Mouse (Mus musculus) CH12.LX (cell line): ENCODE results near the gene Pabpn1l. TPM values are rescaled to one million over a fixed set of nuclear protein-coding genes. Genes with fewer than 3 reads are reported as not detected.

Source experiments
- DNase-seq: peaks from one replicate; pipeline ENCODE4 v3.0.0-alpha.2; 2013; ENCODE audit errors: extremely low read depth
- H3K27ac ChIP-seq: 2 replicates; pipeline ENCODE4 v1.5.1; 2012; ENCODE audit warnings: low read depth, mild to moderate bottlenecking, control low read depth, moderate library complexity; ENCODE audit not compliant: insufficient read depth
- H3K27me3 ChIP-seq: replicated peaks from 2 replicates; pipeline ENCODE3; 2012; ENCODE audit warnings: inconsistent platforms
- H3K36me3 ChIP-seq, 2 experiments: replicated peaks in 1 of 2; 2 replicates each; pipeline versions ENCODE3 to v1.6.1; 2012; ENCODE audit warnings: inconsistent platforms in 1 of 2, low read length in 1 of 2, mild to moderate bottlenecking in 1 of 2, mixed read lengths in 1 of 2, moderate library complexity in 1 of 2; ENCODE audit not compliant: control insufficient read depth in 1 of 2, insufficient read depth in 1 of 2
- H3K4me1 ChIP-seq, 2 experiments: 2 replicates each; pipeline ENCODE4 v1.6.1; 2012; ENCODE audit warnings: inconsistent platforms in 1 of 2, moderate library complexity in 1 of 2; ENCODE audit not compliant: insufficient read depth in 2 of 2, control insufficient read depth in 1 of 2
- H3K4me2 ChIP-seq: 2 replicates; pipeline ENCODE4 v1.6.1; 2012; ENCODE audit warnings: low read depth, mild to moderate bottlenecking, control low read depth; ENCODE audit not compliant: poor library complexity, insufficient read depth, severe bottlenecking
- H3K4me3 ChIP-seq, 3 experiments: fragments of 150-350 bp in 1 of 3; sonication (generic) in 1 of 3; replicated peaks in 1 of 3; 2 replicates each; pipeline versions ENCODE3 to v1.5.1; 2011 to 2012; ENCODE audit warnings: low read depth in 2 of 3, low read length in 2 of 3, mild to moderate bottlenecking in 2 of 3, moderate library complexity in 2 of 3, control low read depth in 1 of 3, improper control_type of control experiment in 1 of 3, inconsistent platforms in 1 of 3, mixed read lengths in 1 of 3; ENCODE audit not compliant: poor library complexity in 1 of 3
- H3K79me2 ChIP-seq: replicated peaks from 2 replicates; pipeline ENCODE4 v1.6.1; 2012; ENCODE audit warnings: mild to moderate bottlenecking, moderate library complexity; ENCODE audit not compliant: control insufficient read depth, poor library complexity, insufficient read depth, severe bottlenecking; ENCODE audit errors: extremely low read depth
- H3K9ac ChIP-seq: 2 replicates; pipeline ENCODE4 v1.6.1; 2012; ENCODE audit warnings: low read depth, mild to moderate bottlenecking, control low read depth, moderate library complexity; ENCODE audit not compliant: insufficient read depth
- H3K9me3 ChIP-seq: replicated peaks from 2 replicates; pipeline ENCODE3; 2012; ENCODE audit warnings: low read length, inconsistent platforms, mixed read lengths
- ETS1 ChIP-seq: conservative IDR thresholded peaks from 2 replicates; pipeline ENCODE4 v1.6.1; 2012; ENCODE audit warnings: low read depth, mild to moderate bottlenecking, inconsistent platforms, low read length, improper control_type of control experiment, moderate library complexity
- GABPA ChIP-seq: IDR thresholded peaks from 2 replicates; pipeline ENCODE4 v1.6.1; 2012; ENCODE audit warnings: low read depth, low read length, improper control_type of control experiment, inconsistent platforms; ENCODE audit not compliant: insufficient replicate concordance
- IRF4 ChIP-seq: IDR thresholded peaks from 2 replicates; pipeline ENCODE4 v1.6.1; 2014; ENCODE audit warnings: low read depth, mild to moderate bottlenecking, inconsistent platforms, low read length, improper control_type of control experiment
- JUN ChIP-seq: IDR thresholded peaks from 2 replicates; pipeline ENCODE4 v1.6.1; 2011; ENCODE audit warnings: low read depth, mild to moderate bottlenecking, low read length, improper control_type of control experiment, moderate library complexity; ENCODE audit not compliant: insufficient read depth
- KAT2A ChIP-seq: IDR thresholded peaks from 2 replicates; pipeline ENCODE4 v1.6.1; 2012; ENCODE audit warnings: low read length, improper control_type of control experiment, inconsistent platforms; ENCODE audit not compliant: insufficient replicate concordance
- MAX ChIP-seq: IDR thresholded peaks from 2 replicates; pipeline ENCODE4 v1.6.1; 2011; ENCODE audit warnings: low read length, improper control_type of control experiment
- MEF2A ChIP-seq: IDR thresholded peaks from 2 replicates; pipeline ENCODE4 v1.6.1; 2014; ENCODE audit warnings: low read depth, mild to moderate bottlenecking, inconsistent platforms, low read length, improper control_type of control experiment, borderline replicate concordance
- NELFE ChIP-seq: IDR thresholded peaks from 2 replicates; pipeline ENCODE4 v1.6.1; 2011; ENCODE audit warnings: low read depth, low read length, improper control_type of control experiment
- NRF1 ChIP-seq: IDR thresholded peaks from 2 replicates; pipeline ENCODE4 v1.6.1; 2014; ENCODE audit warnings: low read depth, mild to moderate bottlenecking, inconsistent platforms, low read length, improper control_type of control experiment, moderate library complexity
- POLR2A ChIP-seq: IDR thresholded peaks from 2 replicates; pipeline ENCODE4 v1.6.1; 2011; ENCODE audit warnings: low read depth, mild to moderate bottlenecking, improper control_type of control experiment, low read length
- RAD21 ChIP-seq: IDR thresholded peaks from 2 replicates; pipeline ENCODE4 v1.6.1; 2011; ENCODE audit warnings: low read depth, mild to moderate bottlenecking, low read length, improper control_type of control experiment, moderate library complexity
- RCOR1 ChIP-seq: conservative IDR thresholded peaks from 2 replicates; pipeline ENCODE4 v1.6.1; 2012; ENCODE audit warnings: low read depth, mild to moderate bottlenecking, inconsistent platforms, low read length, improper control_type of control experiment
- TBP ChIP-seq: conservative IDR thresholded peaks from 2 replicates; pipeline ENCODE4 v1.6.1; 2011; ENCODE audit warnings: low read depth, low read length, improper control_type of control experiment
- TCF12 ChIP-seq: IDR thresholded peaks from 2 replicates; pipeline ENCODE4 v1.6.1; 2014; ENCODE audit warnings: low read depth, mild to moderate bottlenecking, inconsistent platforms, low read length, improper control_type of control experiment
- USF1 ChIP-seq: IDR thresholded peaks from 2 replicates; pipeline ENCODE4 v1.6.1; 2014; ENCODE audit warnings: low read depth, mild to moderate bottlenecking, inconsistent platforms, low read length, improper control_type of control experiment
- ZNF384 ChIP-seq: IDR thresholded peaks from 2 replicates; pipeline ENCODE4 v1.6.1; 2012; ENCODE audit warnings: low read depth, low read length, improper control_type of control experiment, inconsistent platforms
- dilution Hi-C: fragments of 300-500 bp; cut with MboI; formaldehyde crosslinking; loops from 2 replicates; pipeline ENCODE4 v1.14.3; 2020; ENCODE audit warnings: low sequenced_read_pairs; ENCODE audit not compliant: extremely low pct_unique_long_range_greater_than_20kb, extremely low pct_ligation_motif_present
- in situ Hi-C: fragments of 300-500 bp; cut with MboI; formaldehyde crosslinking; loops from 3 replicates; pipeline ENCODE4 v1.14.3; 2019; ENCODE audit warnings: low sequenced_read_pairs, low pct_ligation_motif_present, low pct_unique_long_range_greater_than_20kb, mixed read lengths
- polyA plus RNA-seq: library from polyadenylated mRNA; unstranded; fragments of >175 nt; gene quantifications from 2 replicates; pipeline ENCODE4 v1.2.1, GENCODE M21; 2012; ENCODE audit warnings: low read depth; ENCODE audit not compliant: insufficient read length
- total RNA-seq, 2 experiments: library from RNA; depleted of rRNA; stranded (reverse); fragments of 300-350 nt in 1 of 2; fragments of >200 nt in 1 of 2; gene quantifications; 2 replicates each; pipeline ENCODE4 v1.2.3; 2012 to 2014

Pabpn1l gene
- total and polyA plus RNA-seq, 3 experiments: not detected

DNA sequence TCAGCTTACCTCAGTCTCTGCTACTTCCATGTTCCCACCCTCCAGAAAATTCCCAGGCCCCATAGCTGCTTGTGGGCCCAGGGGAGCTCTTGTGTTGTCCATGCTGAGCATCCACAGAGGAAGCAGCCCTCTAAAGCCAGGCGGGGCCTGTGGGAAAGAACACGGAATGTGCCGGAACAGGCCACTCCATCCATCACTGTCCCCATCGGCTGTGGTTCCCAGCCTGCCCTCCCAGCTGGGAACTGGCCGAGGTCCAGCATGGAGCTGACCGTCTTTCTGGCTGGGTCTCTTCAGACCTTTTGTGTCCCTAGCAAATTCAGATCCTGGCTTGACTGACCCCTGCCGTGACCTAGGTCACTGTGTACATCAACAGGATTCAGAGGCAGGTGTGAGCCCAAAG lies 32.2 kb upstream of the Pabpn1l start:
- no peak for DNase-seq
- Histone ChIP-seq H3K9ac (no peak overlapping the region), H3K4me3 (no peak overlapping the region), H3K4me2 (no peak overlapping the region), H3K36me3 (peaks cover 24 to 100% of the 10 kb centered on the region in 2 experiments), H3K27me3 (no peaks in the 10 kb centered on the region), H3K9me3 (no peaks in the 10 kb centered on the region), H3K4me1 (peaks cover 11 to 46% of the 10 kb centered on the region in 2 experiments), H3K79me2 (no peaks in the 10 kb centered on the region; the same call in 1 of the 2 replicates), H3K27ac (no peak overlapping the region)
- no peak for TF ChIP-seq KAT2A
- dilution Hi-C loops: no loop called here
- in situ Hi-C loops: no loop called here

DNA sequence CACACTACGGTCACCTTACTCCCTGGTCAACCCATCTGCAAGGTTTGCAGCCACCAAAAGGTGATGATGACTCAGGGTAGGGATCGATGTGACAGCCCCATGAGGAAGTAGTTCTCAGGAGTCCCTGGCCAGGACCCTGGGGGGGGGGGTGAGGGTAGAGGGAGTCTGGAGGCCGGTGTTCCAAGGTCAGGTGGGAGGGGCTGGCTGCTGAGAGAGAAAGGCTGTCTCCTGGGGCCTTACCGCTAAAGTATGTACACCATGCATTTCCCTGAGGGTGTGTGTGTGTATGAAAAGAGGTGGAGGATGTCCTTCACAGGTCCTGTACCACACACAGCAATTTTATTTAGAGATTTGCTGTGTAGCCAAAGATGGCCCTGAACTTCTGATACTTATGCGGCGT lies 30.1 kb upstream of the Pabpn1l start:
- dilution Hi-C loops (no loop called here), in situ Hi-C loops (no loop called here)
- no peaks in the 10 kb centered on the region for H3K27me3 ChIP-seq
- DNase-seq: no peak
- no peak for TF ChIP-seq POLR2A
- TF ChIP-seq KAT2A: no peak
- no peak for TF ChIP-seq USF1
- no peak for TF ChIP-seq GABPA
- no peak for TF ChIP-seq TCF12
- TF ChIP-seq TBP: no peak
- TF ChIP-seq NELFE: no peak
- no peak for TF ChIP-seq MAX
- TF ChIP-seq RCOR1: no peak
- TF ChIP-seq JUN: no peak
- no peak for TF ChIP-seq IRF4
- no peak for TF ChIP-seq RAD21
- TF ChIP-seq ZNF384: no peak
- TF ChIP-seq NRF1: no peak
- TF ChIP-seq MEF2A: no peak
- no peak for TF ChIP-seq ETS1
- peaks cover 35 to 100% of the 10 kb centered on the region in 2 experiments for H3K36me3 ChIP-seq
- no peak overlapping the region for H3K27ac ChIP-seq
- H3K9me3 ChIP-seq: no peaks in the 10 kb centered on the region
- H3K4me2 ChIP-seq: no peak overlapping the region
- H3K9ac ChIP-seq: no peak overlapping the region
- H3K4me3 ChIP-seq: no peak overlapping the region
- no peaks in the 10 kb centered on the region; the same call in 1 of the 2 replicates for H3K79me2 ChIP-seq
- H3K4me1 ChIP-seq: peaks cover 11 to 46% of the 10 kb centered on the region in 2 experiments
